Mouse (Mus musculus) cerebellum, postnatal 10 days (tissue): Measurements from ENCODE around the gene Arl6ip5.

Experiments used
- DNase-seq, 2 experiments: peaks; one replicate each; pipeline ENCODE4 v3.0.0; 2021; ENCODE audit warnings: mixed read lengths in 2 of 2

The Arl6ip5 gene

DNA sequence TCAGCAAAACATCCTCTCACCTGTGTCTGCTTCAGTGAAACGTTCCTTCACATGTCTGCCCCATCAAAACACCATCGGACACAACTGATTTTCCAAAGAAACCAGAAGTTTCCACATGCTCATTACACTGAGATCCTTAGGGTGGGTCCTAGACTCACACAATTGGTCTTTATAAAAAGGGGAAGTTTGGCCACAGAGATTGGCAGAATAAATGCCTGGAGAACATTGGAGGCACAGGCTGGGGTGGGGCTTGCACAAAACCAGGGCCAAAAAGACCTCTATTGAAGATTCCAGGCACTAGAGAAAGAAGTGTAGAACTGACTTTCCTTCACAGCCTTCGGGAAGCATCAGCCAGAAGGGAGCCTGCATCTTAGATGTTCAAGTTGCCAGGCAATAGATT is 63.3 kb downstream of the Arl6ip5 start:
- DNase-seq: no peak

DNA sequence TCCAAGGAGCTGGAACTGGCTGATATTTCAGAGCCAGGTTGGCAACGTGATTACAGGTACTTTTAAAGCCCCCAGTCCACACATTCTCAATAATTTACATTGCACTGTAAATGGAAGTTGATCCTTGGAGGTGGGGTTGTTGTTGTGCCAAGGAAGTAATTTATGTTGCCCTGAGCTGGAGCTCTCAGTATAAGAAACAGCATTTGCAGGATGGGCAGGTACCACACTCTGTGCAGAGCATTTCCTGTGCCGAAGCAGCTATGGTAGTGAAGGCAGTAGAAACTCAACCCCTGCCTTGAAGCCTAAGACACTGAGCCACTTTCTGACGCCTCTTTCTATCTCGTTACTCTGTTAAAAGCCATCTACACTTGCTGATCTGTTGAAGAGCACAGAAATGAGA is 65.3 kb downstream of the Arl6ip5 start:
- DNase-seq: no peak

DNA sequence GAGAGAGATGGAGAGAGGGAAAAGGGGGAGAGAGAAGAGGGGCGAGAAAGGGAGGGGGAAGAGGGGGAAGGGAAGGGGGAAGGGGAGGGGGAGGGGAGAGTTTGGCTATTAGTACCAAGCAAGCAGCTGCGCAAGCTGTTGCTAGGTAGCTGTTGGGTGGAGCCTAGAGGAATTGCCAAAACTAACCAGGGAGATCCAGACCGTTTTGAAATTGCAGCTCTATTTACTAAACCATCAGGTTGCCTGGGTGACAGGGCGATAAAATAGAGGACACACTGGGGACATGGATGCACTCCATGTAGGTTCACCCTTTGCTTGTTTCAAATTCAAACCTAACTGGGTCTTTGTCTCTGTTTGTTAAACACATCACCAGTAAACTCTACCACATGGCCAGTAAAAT is 65.9 kb downstream of the Arl6ip5 start:
- DNase-seq: peak; percentile 46 to 52

DNA sequence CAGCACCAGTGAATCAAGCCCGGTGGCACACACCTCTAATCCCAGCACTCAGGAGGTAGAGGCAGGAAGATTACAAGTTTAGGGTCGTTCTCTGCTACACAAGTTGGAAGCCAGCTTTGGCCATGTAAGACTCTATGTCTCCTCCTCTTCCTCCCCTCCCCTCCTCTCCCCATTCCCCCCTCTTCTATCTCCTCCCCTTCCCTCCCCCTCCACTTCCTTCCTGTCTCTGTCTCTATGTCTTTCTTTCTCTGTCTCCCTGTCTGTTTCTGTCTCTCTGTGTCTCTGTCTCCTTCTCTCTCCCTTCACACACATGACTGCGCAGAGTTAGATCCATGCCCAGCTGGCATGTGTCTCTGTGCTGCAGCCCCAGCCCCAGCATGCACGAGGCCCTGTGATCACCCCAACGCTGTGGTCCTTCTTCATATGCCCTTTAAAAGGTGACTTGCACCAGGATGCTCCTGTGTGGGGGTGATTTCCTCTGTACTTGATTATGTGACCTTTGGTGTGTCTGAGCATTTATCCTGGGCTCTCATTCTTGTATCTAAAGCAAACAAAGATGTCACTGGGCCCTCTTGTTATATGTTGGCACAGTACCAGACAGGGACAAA is 66.5 kb downstream of the Arl6ip5 start:
- DNase-seq: peak in 1 of 2 experiments; percentile 14

DNA sequence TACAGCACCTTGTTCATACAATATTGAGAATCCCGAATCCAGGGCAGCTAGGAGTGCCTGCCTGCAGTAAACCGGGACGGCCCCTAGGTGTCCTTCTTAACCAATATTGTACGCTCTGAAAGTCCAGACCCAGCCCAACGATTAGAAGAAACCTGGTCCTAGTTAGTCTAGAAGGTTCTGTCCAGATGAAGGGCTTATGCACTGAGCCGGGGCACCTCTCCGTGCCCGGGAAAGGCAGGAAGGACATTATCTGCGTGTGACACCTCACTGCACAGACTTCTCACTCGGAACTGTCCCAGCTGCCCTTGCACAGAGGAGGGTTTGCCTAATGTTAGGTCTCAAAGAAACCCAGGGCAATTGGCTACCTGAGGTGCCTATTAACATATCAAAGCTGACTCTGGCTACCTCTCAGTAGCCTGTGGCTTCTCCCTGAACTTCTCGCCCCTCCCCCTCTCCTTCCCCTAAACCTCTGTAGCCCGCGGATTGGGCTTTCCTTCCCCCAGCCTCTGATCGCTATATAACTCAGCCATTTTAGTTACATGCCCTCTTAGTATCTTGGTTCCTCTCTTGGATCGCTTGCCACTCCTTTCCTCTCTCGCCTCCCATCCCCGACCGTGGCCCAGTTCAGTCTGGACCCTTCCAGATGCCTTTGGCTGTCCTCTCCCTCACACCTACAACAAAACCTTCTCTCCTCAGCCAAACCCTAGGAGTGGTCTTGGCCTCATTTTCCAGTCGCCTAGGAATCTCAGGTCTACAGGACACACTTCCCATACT is 67.7 kb downstream of the Arl6ip5 start:
- DNase-seq: peak; percentile 87 to 90

DNA sequence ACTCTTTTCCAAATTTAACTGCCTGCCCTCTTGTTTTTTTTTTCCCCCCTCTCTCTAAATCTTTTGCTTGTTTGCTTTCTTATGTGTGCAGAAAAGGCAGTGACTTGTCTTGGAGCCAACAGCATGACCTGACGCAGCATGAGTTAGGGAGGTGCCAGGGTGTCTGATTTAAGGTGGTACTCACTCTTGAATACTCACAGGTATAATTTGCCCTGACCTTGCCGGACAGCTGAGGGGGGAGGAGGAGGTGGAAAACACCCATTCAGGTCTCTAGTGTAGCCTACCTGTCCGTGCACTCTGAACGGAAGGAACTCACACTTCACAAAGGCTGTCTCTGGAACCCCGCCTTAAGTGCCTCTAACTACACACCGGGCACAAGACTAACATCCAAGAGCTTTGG is 68.4 kb downstream of the Arl6ip5 start:
- peak; percentile 62 to 66 for DNase-seq
